Mouse (Mus musculus) mesoderm, embryonic 11.5 days (tissue): ENCODE data around the gene Ccdc85c.
A peak's percentile ranks its signal among the peaks of the same experiment; 100 is the strongest.

Experiments
- DNase-seq: peaks from one replicate; pipeline ENCODE4 v3.0.0-alpha.2; 2012; ENCODE audit warnings: low read depth, low spot score

Ccdc85c gene

GRCm38 (mm10) chr12:108274661-108275507 lies at the start of gene Ccdc85c:
Gene Ccdc85c, minus strand, starts transcription at chr12:108275425.
- DNase-seq: peak; percentile 63

- no peak for DNase-seq
Observed at GRCm38 (mm10) chr12:108320096-108320495, 44.9 kb upstream of the Ccdc85c start.

- DNase-seq: no peak
Observed at GRCm38 (mm10) chr12:108318499-108318898, 43.3 kb upstream of the Ccdc85c start.

GRCm38 (mm10) chr12:108317826-108318430 lies 42.7 kb upstream of the Ccdc85c start:
- no peak for DNase-seq

GRCm38 (mm10) chr12:108317201-108317738 lies 42.0 kb upstream of the Ccdc85c start:
- DNase-seq: peak; percentile 54

GRCm38 (mm10) chr12:108316655-108317054 lies 41.4 kb upstream of the Ccdc85c start:
- DNase-seq: no peak

- DNase-seq: no peak
Observed at GRCm38 (mm10) chr12:108315818-108316217, 40.6 kb upstream of the Ccdc85c start.

GRCm38 (mm10) chr12:108313244-108313772 lies 38.1 kb upstream of the Ccdc85c start:
- DNase-seq: no peak

GRCm38 (mm10) chr12:108312432-108312851 lies 37.2 kb upstream of the Ccdc85c start:
- DNase-seq: no peak

- DNase-seq: no peak
Observed at GRCm38 (mm10) chr12:108311741-108312290, 36.6 kb upstream of the Ccdc85c start.

- DNase-seq: no peak
Observed at GRCm38 (mm10) chr12:108310456-108311027, 35.3 kb upstream of the Ccdc85c start.

- DNase-seq: no peak
Observed at GRCm38 (mm10) chr12:108310041-108310440, 34.8 kb upstream of the Ccdc85c start.

- DNase-seq: no peak
Observed at GRCm38 (mm10) chr12:108309116-108309794, 34.0 kb upstream of the Ccdc85c start.

GRCm38 (mm10) chr12:108308363-108308856 lies 33.2 kb upstream of the Ccdc85c start:
- DNase-seq: no peak

GRCm38 (mm10) chr12:108307553-108307952 lies 32.3 kb upstream of the Ccdc85c start:
- peak; percentile 75 for DNase-seq

GRCm38 (mm10) chr12:108305812-108306794 lies 30.9 kb upstream of the Ccdc85c start, which contains the start of gene Hhipl1:
Gene Hhipl1, plus strand, starts transcription at chr12:108306270.
- DNase-seq: no peak

GRCm38 (mm10) chr12:108305172-108305571 lies 29.9 kb upstream of the Ccdc85c start:
- DNase-seq: no peak

GRCm38 (mm10) chr12:108303778-108304365 lies 28.6 kb upstream of the Ccdc85c start:
- DNase-seq: no peak

GRCm38 (mm10) chr12:108301006-108301405 lies 25.8 kb upstream of the Ccdc85c start:
- no peak for DNase-seq
